Mouse (Mus musculus) adrenal gland, adult 2 months (tissue): ENCODE results near the gene Ccsap. TPM values are rescaled to one million over a fixed set of nuclear protein-coding genes. Genes with fewer than 3 reads are reported as not detected.
"Not testable (repeated sequence)": the region's sequence is repeated elsewhere in the genome, so short reads cannot be mapped to it uniquely, and the experiment has no call there.

Source experiments
- DNase-seq: peaks from one replicate; pipeline ENCODE4 v3.0.0; 2021
- polyA plus RNA-seq: library from polyadenylated mRNA; depleted of rRNA; stranded (reverse); fragments of >200 nt; gene quantifications from 2 replicates; pipeline ENCODE4 v1.2.3, GENCODE M21; 2012
- total RNA-seq, 2 experiments: library from RNA; stranded (reverse); gene quantifications; 2 replicates each; pipeline ENCODE4 v1.2.3; 2021

The Ccsap gene
- total and polyA plus RNA-seq, 3 experiments: 1.2 to 2.1 (median 1.3) TPM

DNA sequence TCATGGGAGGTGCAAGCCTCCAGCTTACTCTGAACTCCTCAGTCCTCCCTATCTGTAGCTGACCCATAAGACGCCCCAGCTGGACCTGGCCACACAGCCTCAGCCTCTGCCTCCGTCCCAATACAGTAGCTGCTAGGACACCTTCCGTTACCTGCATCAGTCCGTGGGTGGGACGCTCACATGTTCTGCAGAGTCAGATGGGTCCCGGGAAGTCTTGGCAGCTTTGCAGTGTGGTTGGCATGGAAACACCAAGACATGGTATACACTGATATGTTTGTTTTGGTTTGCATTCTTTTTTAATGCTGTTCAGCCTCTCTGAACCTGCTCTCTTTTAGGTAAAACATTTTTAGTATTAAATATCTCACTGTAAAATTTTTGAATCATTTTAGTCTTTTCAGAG lies 23.7 kb downstream of the Ccsap start:
- no peak for DNase-seq

DNA sequence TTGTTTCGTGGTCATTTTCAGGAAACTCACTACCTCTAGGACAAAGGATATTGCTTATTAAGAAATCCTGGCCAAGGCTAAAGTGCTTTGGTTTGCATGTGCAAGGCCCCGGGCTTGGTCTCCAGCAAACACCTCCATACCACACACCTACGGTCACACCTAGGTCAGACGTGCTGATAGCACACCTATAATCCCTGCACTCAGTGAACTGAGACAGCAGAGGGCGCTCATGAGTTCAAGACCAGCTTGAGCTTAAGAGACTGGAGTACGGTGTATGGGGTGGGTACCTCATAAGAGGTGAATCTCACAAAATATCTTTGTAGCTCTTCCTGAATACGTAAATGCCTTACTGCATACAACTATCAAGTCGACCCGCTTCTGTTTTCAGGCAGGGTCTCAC lies 24.6 kb downstream of the Ccsap start:
- peak; percentile 46 for DNase-seq

DNA sequence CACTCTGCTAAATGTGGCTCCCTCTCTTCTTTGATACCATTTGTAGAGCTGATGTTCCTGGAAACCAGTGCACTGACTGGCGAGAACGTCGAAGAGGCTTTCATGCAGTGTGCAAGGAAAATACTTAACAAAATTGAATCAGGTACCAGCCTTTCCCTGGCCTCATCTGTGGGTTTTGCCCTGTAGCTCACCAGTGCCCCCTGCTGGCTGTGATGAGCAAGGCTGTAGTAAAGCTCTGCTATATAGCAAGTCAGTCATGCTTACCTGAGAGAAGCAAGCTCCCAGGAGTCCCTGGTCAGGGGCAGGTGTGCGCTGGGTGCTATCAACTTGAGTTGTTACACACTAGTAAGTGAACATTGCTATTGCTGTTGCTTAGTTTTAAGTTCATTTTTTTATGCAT lies 27.3 kb downstream of the Ccsap start:
- peak; percentile 74 for DNase-seq

DNA sequence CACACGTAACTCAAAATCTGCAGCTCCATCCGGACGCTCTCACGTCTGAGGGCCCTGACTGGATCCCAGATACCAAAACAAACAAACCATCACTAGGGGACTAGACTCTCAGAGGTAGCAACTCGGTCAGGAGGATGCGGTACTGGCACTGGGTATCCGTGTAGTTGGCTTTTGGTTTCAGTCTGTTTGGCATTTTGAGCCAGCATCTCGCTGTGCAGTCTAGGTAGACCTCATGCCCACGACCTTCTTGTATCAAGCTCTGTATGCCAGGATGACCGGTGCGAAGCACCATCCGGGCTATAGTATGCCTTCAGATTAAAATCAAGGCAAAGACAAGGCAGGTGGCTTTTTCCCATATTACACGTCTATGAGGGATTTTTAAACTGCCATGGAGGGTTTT lies 32.5 kb downstream of the Ccsap start:
- DNase-seq: no peak

DNA sequence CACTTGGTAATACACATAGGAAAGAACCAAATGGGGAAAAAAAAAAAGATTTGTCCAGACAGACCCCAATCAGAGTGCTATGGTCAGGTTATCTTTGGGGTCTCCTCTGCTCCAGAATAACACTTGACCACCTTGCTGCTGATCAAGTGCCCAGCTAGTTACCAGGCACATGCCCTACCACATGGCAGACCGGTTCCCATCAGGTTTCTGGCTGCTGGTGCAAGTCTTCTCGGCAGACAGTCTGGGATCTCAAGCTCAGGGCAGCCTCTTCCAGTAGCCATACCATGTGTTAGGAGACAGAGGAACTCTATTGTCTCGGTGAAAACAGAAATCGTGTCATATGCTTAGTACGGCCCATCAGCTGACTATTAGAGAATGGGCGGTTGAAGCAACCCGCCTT lies 33.3 kb downstream of the Ccsap start:
- no peak for DNase-seq

DNA sequence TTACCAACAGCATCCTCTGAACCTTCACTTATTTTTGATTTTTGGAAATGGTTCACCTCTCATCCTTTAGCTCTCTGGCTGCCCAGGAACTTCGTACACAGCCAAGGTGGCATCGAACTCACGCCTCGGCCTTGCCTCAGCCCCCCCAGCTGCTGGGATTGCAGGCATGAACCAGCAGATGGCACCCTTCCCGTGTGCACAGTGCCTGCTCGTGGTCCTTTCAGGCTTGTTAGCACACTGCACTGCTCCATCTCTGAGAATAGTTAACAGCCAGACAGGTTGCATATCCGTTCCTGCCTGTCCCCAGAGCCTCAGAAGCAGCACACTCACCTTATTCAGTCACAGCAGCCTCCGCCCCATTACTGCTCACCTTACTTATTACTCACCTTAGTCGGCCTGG lies 34.0 kb downstream of the Ccsap start:
- DNase-seq: no peak

DNA sequence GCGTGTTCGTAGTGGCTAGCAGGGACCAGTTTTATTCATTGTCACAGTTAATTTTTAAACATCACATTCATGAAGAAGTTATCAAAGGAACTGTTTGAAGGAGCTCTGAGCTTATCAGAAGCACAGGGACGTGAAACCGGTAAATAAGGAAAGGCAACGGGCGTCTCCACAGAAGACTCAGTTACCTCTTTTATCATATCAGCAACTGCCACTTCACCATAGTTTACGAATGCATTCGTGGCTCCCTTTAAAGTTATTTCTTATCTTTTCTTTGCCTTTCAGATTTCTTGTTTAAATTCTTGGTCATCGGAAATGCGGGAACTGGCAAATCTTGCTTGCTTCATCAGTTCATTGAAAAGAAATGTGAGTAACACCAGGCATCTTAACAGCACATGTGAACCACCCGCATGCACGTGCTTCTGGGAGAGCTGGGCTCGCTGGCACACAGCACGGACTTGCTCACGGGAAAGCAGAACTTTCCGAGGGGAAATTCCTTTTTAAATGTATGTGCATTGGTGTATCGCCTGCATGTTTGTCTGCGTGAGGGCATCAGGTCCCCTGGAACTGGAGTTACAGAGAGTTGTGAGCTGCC lies 36.4 kb downstream of the Ccsap start:
- no peak for DNase-seq

DNA sequence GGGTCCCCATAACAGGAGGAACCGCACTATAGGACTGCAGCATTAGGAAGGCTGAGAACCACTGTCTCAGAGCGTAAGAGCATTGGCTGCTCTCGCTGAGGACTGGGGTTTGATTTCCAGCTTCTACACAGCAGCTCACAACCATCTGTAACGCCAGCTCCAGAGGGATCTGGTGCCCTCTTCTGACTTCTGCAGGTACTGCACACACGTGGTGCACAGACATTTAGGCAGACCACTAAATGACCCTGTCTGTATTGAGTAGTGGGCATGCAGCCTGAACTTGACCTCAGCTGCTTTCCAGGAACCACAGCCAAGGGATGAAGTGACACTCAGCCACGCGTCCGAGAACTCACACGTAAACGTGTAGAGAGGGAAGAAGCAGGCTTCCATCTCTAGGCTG lies 36.9 kb downstream of the Ccsap start:
- DNase-seq: no peak

DNA sequence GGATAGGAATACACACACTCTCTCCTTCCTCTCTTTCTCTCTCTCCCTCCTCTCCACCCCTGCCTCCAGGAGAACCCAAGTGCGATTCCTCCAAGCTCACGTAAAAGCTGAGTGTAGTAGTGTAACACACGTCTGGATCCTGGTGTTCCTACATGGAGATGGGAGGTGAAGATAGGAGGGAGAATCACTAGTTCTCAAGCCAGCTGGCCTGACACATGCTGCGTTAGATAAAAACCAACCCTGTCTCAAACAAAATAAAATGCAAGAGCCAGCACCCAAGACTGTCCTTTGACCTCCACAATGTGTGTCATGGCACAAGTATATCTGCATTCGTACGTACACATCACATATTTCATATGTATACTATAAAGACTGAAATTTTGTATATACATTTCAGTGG lies 39.2 kb downstream of the Ccsap start:
- no peak for DNase-seq

DNA sequence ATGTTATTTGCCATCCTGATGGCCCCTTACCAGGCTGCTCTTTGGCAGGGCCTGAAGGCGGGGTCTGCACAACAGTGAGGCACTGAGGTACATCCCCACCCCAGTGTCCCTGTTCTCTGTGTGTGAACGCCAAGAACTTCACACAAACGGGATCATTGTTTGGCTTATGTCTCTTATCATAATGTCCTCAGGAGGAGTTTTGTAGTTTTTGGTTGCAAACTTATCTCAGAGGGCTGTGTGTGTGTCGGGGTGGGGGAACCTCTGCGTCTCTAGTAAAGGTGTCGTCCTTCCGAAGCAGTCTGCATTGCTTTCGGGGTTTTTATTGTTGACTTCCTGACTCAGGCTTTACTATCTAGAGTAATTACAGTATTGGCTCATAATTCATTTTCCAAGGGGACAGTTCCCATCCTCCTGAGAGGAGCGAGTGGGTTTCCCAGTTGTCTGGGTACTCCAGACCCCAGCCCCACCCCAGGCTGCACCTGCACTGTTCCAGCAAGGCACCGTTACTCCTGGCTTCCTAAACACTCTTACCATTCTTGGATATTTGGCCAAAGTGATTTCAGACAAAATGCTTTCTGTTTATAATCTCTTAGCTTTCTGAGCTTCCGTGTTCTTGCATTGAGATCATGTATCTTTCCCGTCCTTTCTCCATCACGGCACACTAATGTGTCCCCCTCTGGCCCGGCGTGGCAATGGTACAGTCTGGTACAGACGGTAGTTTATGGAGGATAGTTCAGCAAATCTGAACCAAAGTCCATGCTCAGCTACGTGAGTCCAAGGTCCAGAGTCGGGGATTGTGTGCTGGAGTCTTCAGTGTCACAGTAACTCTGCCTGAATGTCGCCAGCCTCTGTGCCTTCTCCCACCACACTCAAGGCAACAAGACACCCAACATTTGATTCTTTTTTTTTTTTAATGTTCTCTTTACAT lies 40.1 kb downstream of the Ccsap start:
- DNase-seq: no peak

DNA sequence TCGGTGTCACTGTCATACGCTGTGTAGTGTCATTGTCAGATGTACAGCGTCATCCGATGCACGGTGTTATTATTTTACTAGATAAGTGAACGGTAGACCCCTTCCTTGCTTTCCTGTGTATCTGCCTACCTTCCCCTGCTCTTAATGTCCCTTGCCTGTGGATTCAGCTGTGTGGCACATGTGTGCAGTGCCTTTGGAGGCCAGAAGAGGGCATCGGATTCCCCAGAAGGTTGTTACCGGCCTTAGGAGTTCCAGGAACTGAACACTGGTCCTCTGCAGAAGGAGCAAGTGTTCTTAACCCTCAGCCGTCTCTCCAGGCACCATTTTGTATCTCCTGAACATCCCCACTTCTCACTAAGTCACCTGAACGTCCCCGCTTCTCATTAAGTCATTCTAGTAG lies 42.3 kb downstream of the Ccsap start:
- DNase-seq: no peak

DNA sequence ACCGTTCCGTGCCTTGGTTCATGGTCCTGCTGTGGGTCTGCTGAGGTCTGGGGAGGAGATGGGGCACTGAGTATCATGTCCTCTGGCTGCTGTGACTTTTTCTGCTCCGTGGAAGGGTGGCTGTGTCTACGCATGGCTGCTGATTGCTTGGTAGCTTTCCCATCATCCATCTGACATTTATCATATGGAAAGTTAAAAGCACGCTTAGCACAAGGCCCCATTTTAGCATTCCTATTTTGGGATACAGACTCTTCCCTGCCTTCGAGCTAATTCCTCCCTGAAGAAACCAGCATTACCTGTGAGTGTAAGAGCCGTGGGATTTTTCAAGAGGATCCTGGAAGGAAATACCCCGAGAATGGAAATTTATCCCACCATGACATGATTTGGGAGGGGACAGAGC lies 43.1 kb downstream of the Ccsap start:
- DNase-seq: no peak

DNA sequence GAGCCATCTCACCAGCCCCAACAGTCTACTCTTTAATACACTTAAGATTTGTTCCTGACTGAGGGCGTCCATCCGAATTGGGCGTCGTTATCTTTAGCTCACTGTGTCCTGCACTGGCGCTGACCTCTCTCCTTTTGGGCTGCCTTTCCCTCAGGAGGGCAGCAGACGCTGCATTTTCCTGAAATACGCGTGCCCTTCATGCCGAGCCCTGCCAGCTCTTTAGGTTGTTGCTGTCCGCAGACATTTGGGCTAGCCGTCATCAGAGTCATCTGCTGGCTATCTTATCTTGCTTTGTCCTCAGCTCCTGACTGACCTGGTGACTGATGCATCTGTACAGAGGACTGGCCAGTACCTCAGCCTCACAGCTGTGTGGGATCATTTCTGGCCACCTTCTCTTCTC lies 44.7 kb downstream of the Ccsap start:
- no peak for DNase-seq

DNA sequence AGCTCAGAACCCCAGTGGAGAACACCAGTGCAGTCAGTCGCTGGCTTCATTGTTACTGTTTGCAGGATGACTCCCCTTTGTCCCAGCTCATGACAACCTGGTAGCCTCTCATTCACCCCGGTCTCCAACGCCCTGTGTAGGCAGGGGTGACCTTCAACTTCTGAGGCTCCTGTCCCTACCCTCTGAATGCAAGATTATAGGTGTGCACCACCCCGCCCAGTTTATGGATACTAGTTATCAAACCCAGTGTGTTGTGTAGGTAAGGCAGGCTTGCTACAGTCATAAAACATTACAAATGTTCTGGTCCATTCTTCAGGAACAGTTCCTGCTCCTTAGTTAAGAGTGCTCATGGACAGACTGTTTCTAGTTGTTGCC lies 46.1 kb downstream of the Ccsap start:
- no peak for DNase-seq

DNA sequence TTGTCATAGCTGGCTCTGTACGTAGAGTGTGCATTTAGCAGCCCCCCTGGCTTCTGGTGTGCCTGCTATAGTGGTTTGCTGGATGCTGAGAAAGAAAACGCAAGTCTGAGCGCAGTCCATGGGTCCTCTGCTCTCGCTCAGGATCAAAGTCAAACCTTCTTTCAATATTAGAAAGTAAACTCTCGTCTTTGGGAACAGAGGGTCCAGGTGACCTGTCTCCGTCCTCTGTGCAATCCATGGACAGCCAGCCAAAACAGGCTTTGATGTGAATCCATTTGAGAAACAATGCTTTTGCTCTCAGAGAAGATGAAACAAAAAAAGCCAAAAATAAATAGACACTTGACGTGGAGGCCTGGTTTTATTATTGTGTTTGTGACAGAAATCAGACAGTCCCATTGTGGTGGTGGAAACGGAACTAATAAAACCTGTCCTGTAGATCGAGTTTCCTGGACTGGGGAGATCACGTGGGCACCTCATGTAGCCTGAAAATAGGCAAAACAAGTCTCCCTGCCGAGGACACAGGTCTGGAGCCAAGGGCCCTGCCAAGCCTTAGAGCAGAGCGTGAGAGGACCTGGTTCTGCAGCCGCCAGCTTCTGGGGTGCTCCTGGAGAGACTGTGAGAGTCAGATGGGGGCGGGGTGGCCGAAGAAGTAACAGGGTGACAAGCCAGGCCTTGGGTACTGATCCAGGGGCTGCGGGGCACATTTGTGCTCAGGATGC lies 46.7 kb downstream of the Ccsap start:
- DNase-seq: peak; percentile 45

DNA sequence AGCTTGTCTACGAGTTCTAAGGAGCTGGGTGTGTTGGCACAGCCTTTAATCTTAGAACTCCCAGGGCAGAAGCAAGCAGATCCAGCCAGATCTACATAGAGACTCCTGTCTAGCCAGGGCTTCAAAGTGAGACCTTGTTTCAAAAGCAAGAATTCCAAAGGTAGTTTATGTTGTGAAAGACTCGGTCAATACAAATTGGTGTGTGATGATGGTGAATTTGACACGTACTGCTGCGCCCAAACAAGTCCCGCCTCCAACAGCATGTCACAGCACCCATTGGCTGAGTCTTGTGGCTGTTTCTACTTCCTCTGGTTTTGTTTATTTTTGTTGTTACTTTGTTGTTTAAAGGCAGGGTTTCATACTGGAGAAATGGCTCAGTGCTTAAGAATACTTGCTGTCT lies 47.8 kb downstream of the Ccsap start:
- DNase-seq: no peak

DNA sequence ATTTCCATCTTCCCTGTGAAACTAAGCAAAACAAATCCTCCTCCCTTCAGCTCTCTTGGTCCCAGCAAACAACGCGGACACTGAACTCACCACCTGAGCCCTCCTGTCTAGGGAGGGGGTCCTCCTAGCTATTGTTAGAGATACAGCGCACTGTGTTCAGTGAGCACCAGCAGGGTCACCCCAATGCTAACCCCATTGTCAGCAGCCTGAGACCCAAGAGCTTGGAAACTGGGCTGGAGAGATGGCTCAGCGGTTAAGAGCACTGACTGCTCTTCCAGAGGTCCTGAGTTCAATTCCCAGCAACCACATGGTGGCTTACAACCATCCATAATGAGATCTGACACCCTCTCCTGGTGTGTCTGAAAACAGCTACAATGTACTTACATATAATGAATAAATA lies 50.7 kb downstream of the Ccsap start:
- DNase-seq: not testable (repeated sequence)

DNA sequence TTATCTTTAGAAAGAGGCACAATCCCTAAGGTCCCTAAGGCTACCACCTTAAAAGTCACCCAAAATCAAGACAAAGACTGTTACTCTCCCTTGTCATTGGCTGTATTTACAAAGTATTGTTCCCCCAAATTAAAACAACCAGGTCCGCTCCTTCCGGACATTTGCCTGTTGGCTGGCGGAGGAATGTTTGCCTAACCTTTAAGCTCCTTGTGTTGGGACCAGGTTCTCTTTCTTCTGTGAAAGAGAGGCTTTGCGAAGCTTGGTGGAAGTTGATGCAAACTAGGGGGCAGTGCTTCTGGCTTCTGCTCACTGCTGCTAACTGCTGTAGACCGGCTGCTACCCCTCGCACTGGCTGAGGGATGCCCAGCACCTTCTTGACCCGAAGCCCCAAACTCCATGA lies 51.3 kb downstream of the Ccsap start:
- no peak for DNase-seq

DNA sequence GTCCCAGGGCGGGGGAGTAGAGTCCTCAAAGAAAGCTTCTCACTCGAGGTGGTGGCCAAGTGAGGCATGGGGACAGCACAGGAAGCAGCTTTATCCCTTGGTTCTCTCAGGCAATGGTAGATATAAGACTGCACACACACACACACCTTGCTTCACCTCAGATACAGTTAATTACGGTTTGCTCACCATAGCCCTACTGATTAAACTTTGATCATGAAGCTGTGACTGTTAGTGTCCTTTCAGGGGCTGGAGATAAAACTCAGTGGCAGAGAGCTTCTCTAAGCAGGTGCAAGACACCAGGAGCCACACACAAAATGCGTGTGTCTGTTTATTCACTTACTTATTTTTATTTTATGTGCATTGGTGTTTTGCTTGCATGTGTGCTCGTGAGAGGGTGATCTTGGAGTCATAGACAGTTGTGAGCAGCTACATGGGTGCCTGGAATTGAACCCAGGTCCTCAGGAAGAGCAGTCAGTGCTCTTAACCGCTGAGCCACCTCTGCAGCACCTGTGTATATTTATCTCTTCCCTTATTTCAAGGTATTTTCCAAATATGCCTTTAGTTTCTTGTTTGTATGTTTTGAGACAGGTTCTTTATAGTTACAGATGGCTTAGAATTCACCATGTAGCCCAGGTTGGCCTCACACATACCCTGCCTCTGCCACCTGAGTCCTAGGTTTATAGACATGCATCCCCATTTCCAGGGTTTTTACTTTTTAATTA lies 52.0 kb downstream of the Ccsap start:
- no peak for DNase-seq

DNA sequence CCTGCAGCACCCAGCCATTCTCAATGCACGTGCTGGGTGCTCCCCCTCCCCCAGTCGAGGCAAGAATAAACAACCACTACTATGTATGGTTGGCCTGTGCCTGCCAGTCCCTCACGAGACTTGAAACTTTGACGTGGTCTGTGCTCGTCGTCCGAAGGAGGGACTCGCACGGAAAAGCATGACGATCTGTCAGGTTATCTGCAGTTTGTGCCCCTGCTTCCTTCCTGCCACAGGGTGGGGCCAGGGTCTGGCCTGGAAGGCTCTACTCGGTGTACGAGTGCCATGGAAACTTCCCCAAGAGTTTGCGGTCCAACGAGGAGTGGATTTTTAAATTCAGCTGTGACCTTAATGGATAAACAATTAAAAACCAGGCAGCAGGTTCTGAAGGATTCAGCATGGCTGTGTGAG lies 53.0 kb downstream of the Ccsap start:
- no peak for DNase-seq

DNA sequence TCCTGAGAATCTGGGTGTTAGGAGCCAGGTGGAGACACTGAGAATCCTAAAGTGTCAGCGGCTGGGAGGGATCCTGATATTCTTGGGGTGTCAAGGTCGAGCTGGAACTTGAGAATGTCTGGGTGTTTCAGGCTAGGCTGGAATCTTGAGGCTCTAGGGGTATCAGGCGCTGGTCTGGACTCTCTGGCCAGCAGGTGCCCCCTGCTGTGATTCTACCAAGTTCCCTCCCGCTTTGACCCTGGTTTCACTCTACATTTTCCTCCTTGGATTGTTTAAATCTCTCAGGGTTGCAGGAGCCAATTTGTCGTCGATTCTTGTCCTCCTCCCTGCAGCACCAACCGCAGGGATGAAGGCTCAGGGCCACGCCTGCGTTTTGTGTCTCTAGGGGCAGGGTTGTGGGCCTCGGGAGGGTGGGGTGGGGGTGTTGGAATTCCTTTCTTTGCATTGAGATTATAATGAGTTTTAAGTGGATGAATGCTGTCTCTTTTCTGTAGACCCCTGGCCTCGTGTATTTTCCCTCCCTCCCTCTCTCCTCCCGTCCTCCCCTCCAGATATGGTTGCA lies 53.6 kb downstream of the Ccsap start:
- DNase-seq: no peak

DNA sequence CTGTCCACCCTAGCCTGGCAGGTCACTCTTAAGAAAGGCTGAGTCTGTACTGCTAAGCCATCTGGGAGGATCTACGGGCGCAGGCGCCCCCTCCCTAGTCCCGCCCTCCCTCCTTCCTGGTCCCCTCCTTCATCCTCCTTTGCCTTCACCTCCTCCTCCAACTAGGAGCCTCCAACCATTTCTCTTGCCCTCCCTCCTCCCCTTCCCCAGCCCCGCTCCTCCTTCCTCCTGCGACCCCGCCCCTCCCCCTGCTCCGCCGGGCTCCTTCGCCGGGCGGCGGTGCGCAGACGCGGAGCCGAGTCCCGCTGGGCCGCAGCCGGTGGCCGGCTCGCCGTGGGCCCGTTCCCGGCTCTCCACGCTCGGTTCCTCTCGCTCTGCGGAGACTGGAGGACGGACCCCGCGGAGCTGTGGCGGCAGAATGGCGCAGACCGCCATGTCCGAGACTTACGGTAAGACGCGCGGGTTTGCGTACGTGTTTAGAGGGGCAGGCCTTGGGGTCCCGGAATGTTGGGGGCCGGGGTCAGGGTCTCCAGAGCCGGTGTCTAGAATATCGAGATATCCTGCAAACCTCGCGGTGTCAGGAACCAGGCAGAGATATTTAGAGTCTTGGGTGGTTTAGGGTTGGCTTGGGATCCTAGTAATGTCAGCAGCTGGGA lies 54.2 kb downstream of the Ccsap start, which contains the start of gene Rab4a:
Rab4a (plus strand) TSS at position 268 of the 656 bp plus-strand sequence.
- DNase-seq: peak; percentile 91
